Mouse (Mus musculus): ENCODE measurements at regions not wholly inside any gene's neighbourhood (a gene's known extent, or its start where the extent isn't known, plus 50 kb on each side); places are given as distances from the start of the nearest gene placed in this dataset.
"Not testable (repeated sequence)": the region's sequence is repeated elsewhere in the genome, so short reads cannot be mapped to it uniquely, and the experiment has no call there.

GRCm38 (mm10) chr11:14136142-14136541 is 462.9 kb upstream of the Pom121l12 start:
- Histone ChIP-seq H3K36me3 (ENCODE audit: insufficient read depth, low read length) (no peaks in the 10 kb centered on the region), H3K4me2 (replicated peaks; ENCODE audit: low read depth, low read length) (no peak overlapping the region), H3K4me1 (ENCODE audit: insufficient read depth, low read depth, low read length) (no peaks in the 10 kb centered on the region), H3K9ac (replicated peaks; ENCODE audit: low read depth) (no peak overlapping the region), H3K27ac (ENCODE audit: low read length) (no peak overlapping the region), H3K27me3 (replicated peaks; ENCODE audit: insufficient read depth, low read length) (no peaks in the 10 kb centered on the region), H3K9me3 (ENCODE audit: low read length) (no peaks in the 10 kb centered on the region), H3K4me3 (ENCODE audit: low read depth, low read length) (no peak overlapping the region)
- TF ChIP-seq CTCF (IDR thresholded peaks at IDR 0.05) (no peak), EP300 (IDR thresholded peaks at IDR 0.05) (no peak)
- DNase-seq (ENCODE audit: low spot score) (no peak), ATAC-seq (no peak)

- H3K9me3 ChIP-seq (ENCODE audit: low read length): not testable (repeated sequence)
- TF ChIP-seq EP300 (IDR thresholded peaks at IDR 0.05): 0 out of 2 replicates have a peak, but pooled peaks have one; percentile 21
- 50% methylated on average over 3 of the region's 3 CpGs for WGBS
Measured at GRCm38 (mm10) chr11:14142376-14142775, 456.7 kb upstream of the Pom121l12 start.

GRCm38 (mm10) chr11:14147639-14148038 is 451.4 kb upstream of the Pom121l12 start:
- no peaks in the 10 kb centered on the region for H3K9me3 ChIP-seq (ENCODE audit: low read length)
- ATAC-seq (peak; percentile 67), DNase-seq (ENCODE audit: low spot score) (peak; percentile 9)
- H3K27me3 ChIP-seq (replicated peaks; ENCODE audit: insufficient read depth, low read length): no peaks in the 10 kb centered on the region
- H3K9ac ChIP-seq (replicated peaks; ENCODE audit: low read depth): no peak overlapping the region
- H3K27ac ChIP-seq (ENCODE audit: low read length): no peak overlapping the region
- H3K4me1 ChIP-seq (ENCODE audit: insufficient read depth, low read depth, low read length): no peaks in the 10 kb centered on the region
- TF ChIP-seq CTCF (IDR thresholded peaks at IDR 0.05): no peak
- peak; percentile 76 for TF ChIP-seq EP300 (IDR thresholded peaks at IDR 0.05)
- WGBS: 56% methylated on average over 4 of the region's 4 CpGs
- H3K4me2 ChIP-seq (replicated peaks; ENCODE audit: low read depth, low read length): no peak overlapping the region
- no peak overlapping the region for H3K4me3 ChIP-seq (ENCODE audit: low read depth, low read length)
- no peaks in the 10 kb centered on the region for H3K36me3 ChIP-seq (ENCODE audit: insufficient read depth, low read length)

More at GRCm38 (mm10) chr11:14142376-14142775, 456.7 kb upstream of the Pom121l12 start:
- not testable (repeated sequence) for H3K4me1 ChIP-seq (ENCODE audit: insufficient read depth, low read depth, low read length); DNase-seq (ENCODE audit: low spot score); H3K9ac ChIP-seq (replicated peaks; ENCODE audit: low read depth); H3K4me3 ChIP-seq (ENCODE audit: low read depth, low read length); ATAC-seq; H3K27ac ChIP-seq (ENCODE audit: low read length); H3K27me3 ChIP-seq (replicated peaks; ENCODE audit: insufficient read depth, low read length); H3K4me2 ChIP-seq (replicated peaks; ENCODE audit: low read depth, low read length); H3K36me3 ChIP-seq (ENCODE audit: insufficient read depth, low read length)

DNA sequence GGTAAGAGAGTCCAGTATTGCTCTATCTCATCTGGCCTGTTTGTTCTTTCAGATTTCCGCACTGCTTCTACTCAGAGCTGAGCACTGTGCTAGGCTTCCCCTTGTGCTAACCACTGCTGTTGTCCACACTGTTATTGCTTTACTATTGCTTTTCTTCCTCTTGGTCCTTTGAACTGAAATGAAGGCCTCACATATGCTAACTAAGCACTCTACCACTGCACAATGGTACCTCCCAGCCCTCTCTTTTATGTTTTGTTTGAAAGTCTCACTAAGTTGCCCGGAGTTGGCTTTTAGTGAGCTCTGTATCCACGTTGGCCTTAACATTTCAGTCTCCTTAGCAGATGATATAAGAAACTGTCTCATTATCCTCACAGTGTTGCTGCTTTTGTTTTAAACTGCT is 439.7 kb upstream of the Pom121l12 start:
- no peaks in the 10 kb centered on the region for H3K36me3 ChIP-seq (ENCODE audit: insufficient read depth, low read length)
- H3K27me3 ChIP-seq (replicated peaks; ENCODE audit: insufficient read depth, low read length): no peaks in the 10 kb centered on the region
- 77% methylated on average over 3 of the region's 3 CpGs for WGBS
- no peak overlapping the region for H3K4me2 ChIP-seq (replicated peaks; ENCODE audit: low read depth, low read length)
- no peak for DNase-seq (ENCODE audit: low spot score)
- H3K9ac ChIP-seq (replicated peaks; ENCODE audit: low read depth): no peak overlapping the region
- H3K4me3 ChIP-seq (ENCODE audit: low read depth, low read length): no peak overlapping the region
- no peak for ATAC-seq
- no peak for TF ChIP-seq EP300 (IDR thresholded peaks at IDR 0.05)
- TF ChIP-seq CTCF (IDR thresholded peaks at IDR 0.05): no peak
- H3K27ac ChIP-seq (ENCODE audit: low read length): no peak overlapping the region
- H3K9me3 ChIP-seq (ENCODE audit: low read length): no peaks in the 10 kb centered on the region
- H3K4me1 ChIP-seq (ENCODE audit: insufficient read depth, low read depth, low read length): no peaks in the 10 kb centered on the region

DNA sequence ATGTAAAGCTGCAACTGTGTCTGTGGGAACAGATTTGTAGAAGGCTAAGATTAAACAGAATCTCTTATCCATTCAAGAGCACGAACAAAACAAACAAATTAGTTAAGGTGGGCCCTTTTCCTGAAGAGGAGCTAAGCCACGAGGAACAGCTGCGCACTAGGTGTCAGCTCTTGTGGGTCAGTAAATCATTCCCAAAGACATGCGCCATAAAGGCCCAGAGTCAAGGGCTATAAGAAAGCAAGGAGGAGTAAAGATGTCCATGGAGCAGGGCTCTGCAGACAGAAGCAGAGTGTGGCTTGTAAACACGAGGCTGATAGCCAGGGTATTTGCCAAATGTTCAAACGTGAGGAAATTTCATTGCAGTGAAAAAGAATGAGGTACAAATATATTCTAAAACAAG is 429.6 kb upstream of the Pom121l12 start:
- ATAC-seq: no peak
- WGBS: 34% methylated on average over 6 of the region's 6 CpGs
- no peak for TF ChIP-seq EP300 (IDR thresholded peaks at IDR 0.05)
- TF ChIP-seq CTCF (IDR thresholded peaks at IDR 0.05): no peak

GRCm38 (mm10) chr11:14174594-14174993 is 424.5 kb upstream of the Pom121l12 start:
- DNase-seq (ENCODE audit: low spot score) (no peak), ATAC-seq (no peak)
- H3K36me3 ChIP-seq (ENCODE audit: insufficient read depth, low read length): no peaks in the 10 kb centered on the region
- no peak overlapping the region for H3K4me2 ChIP-seq (replicated peaks; ENCODE audit: low read depth, low read length)
- H3K27me3 ChIP-seq (replicated peaks; ENCODE audit: insufficient read depth, low read length): no peaks in the 10 kb centered on the region
- no peak overlapping the region for H3K27ac ChIP-seq (ENCODE audit: low read length)
- H3K9me3 ChIP-seq (ENCODE audit: low read length): no peaks in the 10 kb centered on the region
- no peak for TF ChIP-seq CTCF (IDR thresholded peaks at IDR 0.05)
- TF ChIP-seq EP300 (IDR thresholded peaks at IDR 0.05): no peak
- WGBS: 49% methylated on average over 2 of the region's 2 CpGs
- no peak overlapping the region for H3K4me3 ChIP-seq (ENCODE audit: low read depth, low read length)
- no peak overlapping the region for H3K9ac ChIP-seq (replicated peaks; ENCODE audit: low read depth)
- no peaks in the 10 kb centered on the region for H3K4me1 ChIP-seq (ENCODE audit: insufficient read depth, low read depth, low read length)

More for the DNA sequence above, 429.6 kb upstream of the Pom121l12 start:
- H3K9ac ChIP-seq (replicated peaks; ENCODE audit: low read depth): no peak overlapping the region
- H3K4me2 ChIP-seq (replicated peaks; ENCODE audit: low read depth, low read length): no peak overlapping the region
- no peaks in the 10 kb centered on the region for H3K4me1 ChIP-seq (ENCODE audit: insufficient read depth, low read depth, low read length)
- H3K27ac ChIP-seq (ENCODE audit: low read length): no peak overlapping the region
- H3K36me3 ChIP-seq (ENCODE audit: insufficient read depth, low read length): no peaks in the 10 kb centered on the region
- H3K9me3 ChIP-seq (ENCODE audit: low read length): no peaks in the 10 kb centered on the region
- no peaks in the 10 kb centered on the region for H3K27me3 ChIP-seq (replicated peaks; ENCODE audit: insufficient read depth, low read length)
- no peak for DNase-seq (ENCODE audit: low spot score)
- H3K4me3 ChIP-seq (ENCODE audit: low read depth, low read length): no peak overlapping the region

DNA sequence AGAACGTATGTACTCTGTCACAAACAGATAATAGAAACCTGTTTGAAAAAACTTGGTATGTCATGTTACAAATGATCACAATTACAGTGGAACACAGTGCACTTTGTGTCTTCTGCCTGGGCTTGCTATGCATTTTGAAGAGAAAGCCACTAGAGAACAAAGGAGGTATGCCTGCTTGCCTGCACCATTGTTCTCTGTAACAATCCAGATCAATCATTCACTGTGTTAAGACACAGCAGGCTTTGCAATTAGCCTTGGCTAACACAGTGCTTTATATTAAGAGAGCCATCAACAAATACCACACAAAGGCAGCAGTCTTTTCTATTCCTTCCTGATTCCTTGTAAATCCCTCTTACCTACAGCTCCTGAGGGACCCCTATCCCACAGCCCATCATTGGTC is 417.1 kb upstream of the Pom121l12 start:
- no peaks in the 10 kb centered on the region for H3K4me1 ChIP-seq (ENCODE audit: insufficient read depth, low read depth, low read length)
- ATAC-seq (peak; percentile 67), DNase-seq (ENCODE audit: low spot score) (peak; percentile 9)
- H3K4me3 ChIP-seq (ENCODE audit: low read depth, low read length): no peak overlapping the region
- no peak overlapping the region for H3K4me2 ChIP-seq (replicated peaks; ENCODE audit: low read depth, low read length)
- H3K27me3 ChIP-seq (replicated peaks; ENCODE audit: insufficient read depth, low read length): no peaks in the 10 kb centered on the region
- TF ChIP-seq EP300 (IDR thresholded peaks at IDR 0.05) (no peak), CTCF (IDR thresholded peaks at IDR 0.05) (no peak)
- no peaks in the 10 kb centered on the region for H3K9me3 ChIP-seq (ENCODE audit: low read length)
- WGBS: 28% methylated on average over 1 of the region's 1 CpGs
- H3K36me3 ChIP-seq (ENCODE audit: insufficient read depth, low read length): no peaks in the 10 kb centered on the region
- no peak overlapping the region for H3K27ac ChIP-seq (ENCODE audit: low read length)
- H3K9ac ChIP-seq (replicated peaks; ENCODE audit: low read depth): no peak overlapping the region

Measured in lung, postnatal 0 days (tissue).